Mouse (Mus musculus): ENCODE measurements around the gene Mbtps2.

The Mbtps2 gene

GRCm38 (mm10) chrX:157598186-157598996 lies at the start of gene Mbtps2:
Mbtps2 (minus strand) TSS chrX:157598715.
- peak; percentile 26 to 37 for DNase-seq

DNA sequence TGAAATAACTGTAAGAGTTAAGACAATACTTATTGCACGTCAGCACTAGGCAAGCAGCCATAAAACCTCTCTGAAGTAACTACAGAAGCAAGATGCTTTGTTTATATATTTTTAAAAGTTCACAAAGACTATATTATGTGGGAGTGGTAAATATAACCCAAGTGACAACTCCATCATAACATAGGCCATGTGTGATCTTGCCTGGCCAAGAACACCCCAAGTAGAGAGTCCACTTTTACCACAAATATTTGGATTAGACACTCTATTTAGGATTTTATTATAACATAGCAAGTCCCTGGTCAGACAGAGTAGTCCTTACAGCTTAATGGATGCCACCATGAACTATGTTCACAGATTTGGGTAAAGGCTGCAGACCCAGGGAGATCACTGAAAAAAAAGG lies 47.9 kb upstream of the Mbtps2 start:
- DNase-seq = no peak

DNA sequence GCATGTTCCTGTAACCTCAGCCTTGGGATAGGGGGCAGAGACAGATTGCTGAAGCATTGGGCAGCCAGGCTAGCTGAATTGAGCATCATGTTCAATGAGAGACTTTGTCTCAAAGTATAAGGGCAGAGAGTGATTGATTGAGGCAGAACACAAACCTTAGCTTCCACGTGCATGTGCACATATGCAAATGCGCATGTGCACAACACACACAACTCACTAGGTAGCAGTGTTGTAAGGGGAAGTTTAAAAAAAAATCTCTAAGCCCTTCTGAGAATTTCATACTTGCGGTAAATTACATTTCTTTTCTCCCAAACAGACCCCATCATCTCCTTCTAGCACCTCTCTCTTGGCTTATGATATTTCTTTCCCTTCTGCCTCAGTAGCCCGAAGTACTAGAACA lies 46.2 kb upstream of the Mbtps2 start:
- DNase-seq = no peak

DNA sequence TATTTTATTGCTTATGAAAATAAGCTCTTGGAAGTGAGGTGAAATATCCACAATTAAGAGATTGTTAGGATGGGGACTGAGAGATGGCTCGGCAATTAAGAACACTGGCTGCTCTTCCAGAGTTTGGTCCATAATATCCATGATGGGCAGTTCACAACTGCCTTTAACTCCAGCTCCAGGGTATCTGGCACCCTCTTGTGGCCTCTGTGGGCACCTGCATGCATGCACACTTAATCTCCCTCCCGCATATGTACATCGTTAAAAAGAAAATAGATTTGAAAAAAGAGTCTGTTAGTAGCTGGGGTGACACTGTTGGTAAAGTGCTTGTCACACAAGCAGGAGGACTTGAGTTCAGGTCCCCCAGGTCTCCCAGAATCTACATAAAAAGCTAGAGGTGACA lies 45.8 kb upstream of the Mbtps2 start:
- peak in 1 of 2 experiments; percentile 1 for DNase-seq

DNA sequence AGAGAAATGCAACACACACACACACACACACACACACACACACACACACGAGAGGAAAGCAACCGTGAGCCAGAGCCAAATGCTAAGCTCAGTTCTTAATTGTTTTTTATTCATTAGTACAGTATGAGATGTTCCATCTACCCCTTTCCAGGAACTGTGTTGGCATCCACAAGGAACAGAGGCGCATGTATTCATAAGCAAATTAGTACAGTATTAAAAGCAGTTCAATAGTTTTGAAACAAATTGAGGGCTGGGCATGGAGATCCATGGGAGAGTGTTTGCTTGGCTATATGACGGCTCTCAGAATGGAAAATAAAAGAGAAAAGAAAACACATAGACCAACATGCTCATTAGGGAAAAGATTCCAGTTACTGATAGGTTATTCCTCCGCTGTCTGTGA lies 44.3 kb upstream of the Mbtps2 start:
- DNase-seq = no peak

DNA sequence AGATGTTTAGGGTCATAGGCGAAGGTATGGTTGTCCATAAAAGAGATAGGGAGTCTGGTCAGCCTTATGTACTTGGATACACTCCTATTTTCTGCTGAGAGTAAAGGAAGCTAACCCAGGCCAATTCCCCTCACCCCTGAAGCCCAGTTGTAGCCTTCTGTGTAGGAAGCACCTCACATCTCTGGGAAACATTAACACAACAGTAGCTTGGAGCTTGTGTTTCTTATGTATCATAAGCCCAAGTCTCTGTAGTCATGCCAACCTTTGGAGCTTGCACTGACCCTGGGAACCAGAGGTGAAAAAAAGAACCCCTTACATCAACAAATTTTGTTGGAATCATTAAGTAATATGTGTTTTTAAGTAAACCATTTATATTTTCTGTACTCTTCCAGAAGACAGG lies 38.7 kb upstream of the Mbtps2 start:
- DNase-seq = no peak

GRCm38 (mm10) chrX:157633676-157634414 lies 35.3 kb upstream of the Mbtps2 start:
- DNase-seq = no peak

DNA sequence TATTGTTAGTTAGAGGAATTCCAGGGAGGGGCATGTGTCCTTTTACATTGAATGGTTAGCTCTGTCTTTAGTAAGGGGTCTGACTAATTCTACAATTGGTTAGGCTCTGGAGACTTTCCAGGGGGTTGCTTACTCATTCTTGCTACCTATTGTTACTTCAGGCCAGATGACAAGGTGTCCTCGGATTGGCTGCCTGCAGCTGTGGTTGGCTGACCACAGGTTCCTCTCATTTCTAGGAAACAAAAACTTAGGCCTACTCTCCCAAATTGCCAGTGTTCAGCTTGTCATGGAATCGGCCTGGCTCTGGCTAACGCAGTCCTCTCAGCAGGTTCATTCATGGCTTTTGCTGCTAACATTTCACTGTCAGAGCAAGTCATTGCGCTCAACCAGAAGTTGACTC lies 31.8 kb upstream of the Mbtps2 start:
- DNase-seq = no peak

DNA sequence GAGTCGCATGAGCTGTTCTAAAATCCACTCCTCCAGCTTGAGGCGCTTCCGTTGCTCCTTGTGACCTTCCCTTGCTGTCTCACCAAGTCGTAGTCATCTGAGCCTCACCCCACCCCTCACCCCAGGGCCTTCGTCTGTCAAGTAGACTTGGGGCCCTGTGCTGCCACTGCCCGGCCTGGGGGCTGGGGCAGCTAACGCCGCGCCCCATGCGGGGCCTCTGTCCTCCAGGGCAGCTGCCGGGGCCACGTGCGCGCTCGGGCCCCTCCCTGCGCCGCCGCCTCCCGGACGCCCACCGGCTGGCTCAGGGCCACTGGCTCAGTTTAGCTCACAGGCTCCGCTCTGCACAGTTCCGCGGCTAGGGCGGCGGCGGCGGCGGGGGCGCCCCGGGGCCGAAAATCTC lies 14.4 kb upstream of the Mbtps2 start:
- DNase-seq = no peak

DNA sequence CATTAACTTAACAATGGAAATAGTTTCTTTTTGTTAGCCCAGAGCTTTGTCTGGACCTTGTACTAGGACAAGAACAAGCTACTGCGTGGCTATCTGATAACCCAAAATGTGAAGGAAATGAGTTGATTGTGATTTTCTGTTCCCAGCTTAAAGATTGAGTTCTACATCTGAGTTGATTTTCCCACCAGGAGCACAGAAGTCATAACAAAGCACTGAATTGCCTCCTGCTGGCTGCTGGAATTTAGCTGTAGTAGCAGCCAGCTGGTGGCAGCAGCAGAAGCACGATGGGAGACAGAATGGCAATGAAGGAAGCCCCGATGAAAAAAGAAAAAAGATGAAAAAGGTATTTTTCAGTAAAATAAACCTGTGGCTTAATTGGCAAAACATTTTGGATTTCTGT lies 2.9 kb upstream of the Mbtps2 start:
- DNase-seq = no peak

- no peak for DNase-seq
Measured at GRCm38 (mm10) chrX:157597585-157598185, 830 bp downstream of the Mbtps2 start.

GRCm38 (mm10) chrX:157596802-157597201 lies 1.7 kb downstream of the Mbtps2 start:
- DNase-seq = no peak

DNA sequence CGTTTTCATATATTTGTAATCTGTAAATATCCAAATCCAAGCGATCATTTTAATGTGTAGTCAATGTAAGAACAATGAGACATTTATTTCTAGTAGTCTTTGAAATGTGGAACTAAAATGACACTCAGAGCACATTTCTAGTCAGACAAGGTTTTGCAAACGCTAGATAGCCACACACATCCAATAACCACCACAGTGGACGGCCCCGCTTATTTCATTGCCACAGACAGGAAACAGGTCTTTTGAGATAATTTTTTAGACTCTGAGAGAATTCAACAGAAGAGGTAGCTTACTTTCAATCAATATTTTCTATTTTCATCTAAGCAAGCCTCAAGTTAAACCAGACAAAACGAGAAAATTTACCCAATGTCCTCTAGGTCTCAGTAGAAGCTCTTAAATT lies 2.6 kb downstream of the Mbtps2 start:
- DNase-seq = no peak

- DNase-seq = no peak
Measured at GRCm38 (mm10) chrX:157594606-157595005, 3.9 kb downstream of the Mbtps2 start.

DNA sequence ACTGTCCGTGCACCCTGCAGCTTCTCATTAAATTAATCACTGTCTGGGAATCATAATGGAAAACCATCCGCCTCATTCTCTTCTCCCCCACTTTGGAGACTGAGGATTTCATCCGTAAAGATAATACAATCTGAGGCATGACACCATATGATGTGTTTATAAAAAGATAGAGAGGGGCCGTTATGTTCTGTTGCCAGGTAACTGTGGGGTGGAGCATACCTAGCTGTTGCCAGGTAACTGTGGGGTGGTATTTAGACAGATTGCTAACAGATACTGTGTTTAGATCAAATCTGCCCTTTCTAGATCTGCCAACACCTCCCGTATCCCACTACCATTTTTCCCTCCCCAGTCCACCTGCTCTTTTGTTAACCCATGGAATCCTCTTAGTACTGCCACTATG lies 11.5 kb downstream of the Mbtps2 start:
- DNase-seq = no peak

DNA sequence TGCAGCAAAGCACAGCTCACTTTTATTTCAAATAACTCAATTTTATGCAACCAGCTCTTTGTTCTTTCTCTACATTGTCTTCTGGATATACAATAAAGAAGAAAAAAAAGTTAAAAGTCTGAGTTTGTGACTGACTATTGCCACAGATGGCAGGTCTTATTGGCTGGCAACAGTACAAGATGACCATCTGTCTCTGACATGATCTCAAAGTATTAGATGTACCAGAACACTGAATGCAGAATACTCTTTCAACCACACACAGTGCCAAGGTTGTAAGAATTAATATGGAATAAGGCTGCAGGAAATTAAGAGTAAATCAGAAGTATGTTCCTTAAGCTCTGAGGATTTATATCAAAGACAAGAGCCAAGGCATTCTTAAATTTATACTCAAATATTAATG lies 12.1 kb downstream of the Mbtps2 start:
- DNase-seq = no peak

DNA sequence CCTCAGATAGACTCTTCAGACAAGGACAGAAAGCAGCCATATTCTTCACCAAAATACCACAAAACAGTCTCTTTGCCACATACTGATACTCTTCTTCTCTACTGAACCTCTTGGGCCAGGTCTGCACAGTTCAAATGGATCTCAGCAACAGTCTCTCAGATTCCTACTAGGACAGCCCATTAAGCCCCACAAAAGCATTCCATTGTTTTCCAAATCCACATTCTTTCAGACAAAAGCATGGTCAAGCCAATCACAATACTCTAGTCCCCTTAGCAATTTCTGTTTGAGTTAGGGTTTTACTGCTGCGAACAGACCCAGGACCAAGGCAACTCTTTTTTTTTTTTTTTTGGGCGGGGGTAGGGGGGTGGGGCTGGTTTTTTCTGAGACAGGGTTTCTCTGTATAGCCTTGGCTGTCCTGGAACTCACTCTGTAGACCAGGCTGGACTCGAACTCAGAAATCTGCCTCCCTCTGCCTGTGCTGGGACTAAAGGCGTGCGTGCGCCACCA lies 19.4 kb downstream of the Mbtps2 start:
- DNase-seq = no peak

GRCm38 (mm10) chrX:157574683-157575082 lies 23.8 kb downstream of the Mbtps2 start:
- no peak for DNase-seq

GRCm38 (mm10) chrX:157568840-157569239 lies 29.7 kb downstream of the Mbtps2 start, which contains the start of gene Yy2:
Yy2 (minus strand) TSS chrX:157568985.
- DNase-seq = no peak

DNA sequence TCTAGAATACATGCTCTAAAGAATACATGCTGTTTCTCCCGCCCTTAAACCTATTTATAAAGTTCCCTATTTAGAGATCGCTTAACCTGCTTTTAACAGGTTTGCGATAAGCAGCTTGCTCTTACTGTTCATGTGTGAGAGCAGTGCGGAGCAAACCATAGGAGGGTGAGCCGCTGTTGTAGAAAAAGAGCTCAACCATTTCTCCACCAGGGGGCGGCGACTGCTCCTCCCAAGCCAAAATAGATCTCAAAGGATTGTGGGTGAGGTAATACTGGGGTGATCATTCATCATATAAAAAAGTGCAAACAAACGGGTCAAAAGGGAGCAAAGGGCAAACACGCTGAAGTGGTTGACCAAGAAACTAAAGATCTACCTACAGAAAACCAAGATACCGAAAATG lies 34.7 kb downstream of the Mbtps2 start:
- DNase-seq = no peak

DNA sequence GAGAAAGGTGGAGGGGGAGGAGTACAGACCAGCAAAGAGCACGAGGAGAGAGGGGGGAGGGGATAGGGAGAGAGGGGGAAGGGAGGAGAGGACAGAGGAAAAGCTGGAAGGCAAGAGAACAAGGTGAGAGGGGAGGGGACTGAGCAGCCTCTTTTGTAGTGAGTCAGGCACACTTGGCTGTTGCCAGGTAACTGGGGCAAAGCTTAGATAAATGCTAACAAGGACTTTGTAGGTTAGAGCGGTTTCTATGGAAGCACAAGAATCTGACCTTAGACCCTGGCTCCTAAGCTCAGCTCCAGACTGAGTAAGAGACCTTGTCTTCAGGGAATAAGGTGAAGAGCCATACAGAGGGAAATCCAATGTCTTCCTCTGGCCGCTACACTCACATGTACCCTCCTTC lies 51.4 kb downstream of the Mbtps2 start:
- DNase-seq = no peak

GRCm38 (mm10) chrX:157506400-157506799 lies 92.1 kb downstream of the Mbtps2 start:
- DNase-seq = no peak

- no peak for DNase-seq
Measured at GRCm38 (mm10) chrX:157504506-157504905, 94.0 kb downstream of the Mbtps2 start.

DNA sequence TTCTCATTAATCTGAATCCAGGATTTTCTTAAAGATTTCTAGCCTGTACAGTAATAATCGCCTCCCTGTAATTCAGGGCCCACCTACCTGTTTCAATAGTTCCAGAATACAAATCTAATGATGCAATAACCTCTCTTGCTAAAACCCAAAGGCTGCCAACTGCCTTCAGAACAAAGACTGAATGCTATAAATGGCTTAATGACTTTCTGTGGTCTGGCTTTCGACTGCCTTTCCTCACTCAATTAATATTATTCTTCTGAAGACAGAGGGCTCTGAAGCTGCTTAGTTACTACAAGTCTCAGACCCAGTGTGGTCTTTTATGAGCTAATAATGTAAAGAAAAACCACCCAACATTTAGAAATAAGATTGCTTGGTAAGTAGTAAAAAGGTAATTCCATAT lies 96.6 kb downstream of the Mbtps2 start:
- no peak for DNase-seq

Data from thymus, adult 18-20 months (tissue).